Mouse (Mus musculus) midbrain, embryonic 15.5 days (tissue): ENCODE results near the gene Tmem140. TPM values are rescaled to one million over a fixed set of nuclear protein-coding genes. Genes with fewer than 3 reads are reported as not detected.
A peak's percentile ranks its signal among the peaks of the same experiment; 100 is the strongest.

ENCODE experiments used
- ATAC-seq: fragments of 200-750 bp; cut with Nextera tagmentation; replicated peaks from 2 replicates; pipeline ENCODE4 v1.8.0; 2017; ENCODE audit warnings: moderate TSS enrichment
- H3K27ac ChIP-seq: fragments of 300-500 bp; sonication (generic); 2 replicates; pipeline ENCODE4 v1.5.1; 2015; ENCODE audit warnings: mild to moderate bottlenecking, inconsistent platforms
- H3K27me3 ChIP-seq: fragments of 300-500 bp; sonication (generic); replicated peaks from 2 replicates; pipeline ENCODE4 v1.6.1; 2015; ENCODE audit warnings: inconsistent platforms
- H3K36me3 ChIP-seq: fragments of 300-500 bp; sonication (generic); replicated peaks from 2 replicates; pipeline ENCODE4 v1.6.1; 2015; ENCODE audit warnings: inconsistent platforms
- H3K4me1 ChIP-seq: fragments of 300-500 bp; sonication (generic); 2 replicates; pipeline ENCODE4 v1.6.1; 2015; ENCODE audit warnings: inconsistent platforms
- H3K4me2 ChIP-seq: fragments of 300-500 bp; sonication (generic); 2 replicates; pipeline ENCODE4 v1.6.1; 2015; ENCODE audit warnings: inconsistent platforms, mild to moderate bottlenecking, moderate library complexity
- H3K4me3 ChIP-seq: fragments of 300-500 bp; sonication (generic); 2 replicates; pipeline ENCODE4 v1.5.1; 2015; ENCODE audit warnings: mild to moderate bottlenecking, inconsistent platforms
- H3K9ac ChIP-seq: fragments of 300-500 bp; sonication (generic); 2 replicates; pipeline ENCODE4 v1.6.1; 2015; ENCODE audit warnings: mild to moderate bottlenecking, inconsistent platforms
- H3K9me3 ChIP-seq: fragments of 300-500 bp; sonication (generic); 2 replicates; pipeline ENCODE4 v1.6.1; 2016; ENCODE audit warnings: inconsistent platforms
- WGBS: fragments of 180-500 bp; shearing (Covaris S2); methylation state at CpG from one replicate; pipeline ENCODE4 v1.1.7; 2015; ENCODE audit warnings: mixed read lengths; 5-methylcytosine and 5-hydroxymethylcytosine counted together
- polyA plus RNA-seq: library from polyadenylated mRNA; unstranded; fragments of >200 nt; fragmentation: Nextera tagmentation; extraction: Ambion mirVana; gene quantifications from 2 replicates; pipeline ENCODE4 v1.2.1, GENCODE M21; 2015

Gene Tmem140
- polyA plus RNA-seq, 1 experiment from 2014 or later, result 1.5 TPM

GRCm38 (mm10) chr6:34868507-34869217, 5.7 kb downstream of the Tmem140 start:
- Histone ChIP-seq H3K27ac (no peak overlapping the region), H3K9me3 (no peaks in the 10 kb centered on the region)
- 86% methylated on average over 20 of the region's 20 CpGs for WGBS

DNA sequence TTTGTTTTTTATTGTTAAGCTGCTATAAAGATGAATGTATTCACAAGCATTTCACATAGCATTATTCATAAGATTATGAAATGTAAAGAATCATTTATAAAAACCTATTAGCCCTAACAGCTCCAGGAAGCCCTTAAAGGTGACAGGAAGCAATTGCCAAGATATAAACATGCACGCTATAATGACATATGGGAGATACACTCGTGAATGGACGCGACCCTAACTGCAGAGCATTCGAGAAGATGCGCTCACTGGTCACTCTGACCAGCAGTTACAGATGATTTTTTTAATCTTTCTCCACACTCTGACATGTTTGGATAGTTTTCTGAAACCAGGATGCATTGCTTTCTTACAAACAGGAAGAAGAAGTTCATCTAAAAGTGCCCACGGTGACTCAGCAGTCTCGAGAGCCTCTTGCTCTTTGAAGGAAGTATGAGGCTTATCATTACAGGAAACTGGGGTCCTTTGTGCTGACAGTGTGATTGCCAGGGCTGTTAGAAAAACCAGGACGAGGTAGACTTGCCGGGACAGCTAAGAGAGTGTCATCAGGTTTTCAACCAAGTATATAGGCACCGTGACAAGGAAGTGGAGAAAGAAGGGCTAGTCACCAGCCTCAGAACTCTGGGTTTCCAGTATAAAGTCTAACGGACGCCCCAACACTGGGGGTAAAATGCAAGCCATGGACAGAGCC, 6.4 kb downstream of the Tmem140 start:
- H3K4me2 ChIP-seq, result no peak overlapping the region

More at GRCm38 (mm10) chr6:34868507-34869217, 5.7 kb downstream of the Tmem140 start:
- H3K36me3 ChIP-seq, result no peaks in the 10 kb centered on the region
- H3K27me3 ChIP-seq, result no peaks in the 10 kb centered on the region
- no peaks in the 10 kb centered on the region for H3K4me1 ChIP-seq
- H3K9ac ChIP-seq, result no peak overlapping the region
- no peak overlapping the region for H3K4me2 ChIP-seq
- no peak for ATAC-seq
- H3K4me3 ChIP-seq, result no peak overlapping the region

GRCm38 (mm10) chr6:34870136-34870535, 7.2 kb downstream of the Tmem140 start:
- no peak overlapping the region for H3K27ac ChIP-seq
- 83% methylated on average over 5 of the region's 5 CpGs for WGBS
- no peaks in the 10 kb centered on the region for H3K9me3 ChIP-seq
- ATAC-seq, result no peak
- no peaks in the 10 kb centered on the region for H3K4me1 ChIP-seq
- H3K4me3 ChIP-seq, result no peak overlapping the region
- H3K9ac ChIP-seq, result no peak overlapping the region
- no peaks in the 10 kb centered on the region for H3K27me3 ChIP-seq
- no peaks in the 10 kb centered on the region for H3K36me3 ChIP-seq
- no peak overlapping the region for H3K4me2 ChIP-seq

More for the DNA sequence above, 6.4 kb downstream of the Tmem140 start:
- Histone ChIP-seq H3K27me3 (no peaks in the 10 kb centered on the region), H3K9ac (no peak overlapping the region), H3K36me3 (no peaks in the 10 kb centered on the region), H3K27ac (no peak overlapping the region), H3K4me1 (no peaks in the 10 kb centered on the region), H3K4me3 (no peak overlapping the region), H3K9me3 (no peaks in the 10 kb centered on the region)
- WGBS, result 85% methylated on average over 13 of the region's 13 CpGs
- ATAC-seq, result no peak

DNA sequence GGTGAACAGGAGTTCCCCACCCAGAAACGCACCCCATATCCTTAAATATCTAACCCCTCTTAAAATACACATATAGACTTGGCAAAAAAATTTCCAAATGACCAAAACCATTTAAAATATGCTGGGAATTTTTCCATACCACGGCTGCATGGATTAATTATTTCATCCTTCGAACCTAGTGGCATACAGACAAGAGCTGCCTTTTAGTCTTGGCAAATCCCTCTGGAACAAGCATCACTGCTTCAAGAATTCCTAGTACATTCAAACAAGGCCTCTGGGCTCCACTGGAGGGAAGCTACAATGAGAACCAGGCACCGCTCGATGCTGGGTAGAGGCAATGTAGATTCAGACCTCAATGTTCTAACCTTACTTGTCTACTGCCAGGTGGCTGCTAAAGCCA, 7.8 kb downstream of the Tmem140 start:
- H3K27me3 ChIP-seq, result no peaks in the 10 kb centered on the region
- H3K4me2 ChIP-seq, result no peak overlapping the region
- H3K9me3 ChIP-seq, result no peaks in the 10 kb centered on the region
- no peak overlapping the region for H3K4me3 ChIP-seq
- no peaks in the 10 kb centered on the region for H3K4me1 ChIP-seq
- H3K36me3 ChIP-seq, result no peaks in the 10 kb centered on the region
- 84% methylated on average over 5 of the region's 5 CpGs for WGBS
- ATAC-seq, result no peak
- H3K27ac ChIP-seq, result no peak overlapping the region
- no peak overlapping the region for H3K9ac ChIP-seq

DNA sequence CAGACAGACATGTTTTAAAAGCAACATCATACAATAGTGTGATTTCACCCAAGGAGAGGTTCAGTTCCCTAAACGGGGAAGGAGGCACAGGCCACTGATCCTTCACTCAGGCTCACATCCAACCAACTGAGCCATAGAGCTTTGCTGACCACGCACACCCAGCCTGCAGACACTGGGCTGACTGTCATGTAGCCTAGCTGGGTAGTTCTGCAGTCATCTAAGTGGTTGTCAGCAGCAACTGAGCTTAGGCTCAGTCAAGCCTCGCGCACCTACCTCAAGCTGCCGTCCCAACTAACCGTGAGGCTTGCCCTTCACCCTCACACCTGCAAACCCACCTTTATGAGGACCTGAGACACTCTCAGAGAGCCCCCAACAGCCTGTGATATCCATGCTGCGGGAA, 9.0 kb downstream of the Tmem140 start:
- Histone ChIP-seq H3K9ac (no peak overlapping the region), H3K4me2 (no peak overlapping the region), H3K4me3 (no peak overlapping the region), H3K4me1 (peaks cover 10% of the 10 kb centered on the region), H3K36me3 (no peaks in the 10 kb centered on the region), H3K27ac (no peak overlapping the region), H3K27me3 (no peaks in the 10 kb centered on the region), H3K9me3 (no peaks in the 10 kb centered on the region)
- 94% methylated on average over 7 of the region's 7 CpGs for WGBS
- no peak for ATAC-seq

GRCm38 (mm10) chr6:34872871-34873270, 9.9 kb downstream of the Tmem140 start:
- H3K9me3 ChIP-seq, result no peaks in the 10 kb centered on the region
- H3K27me3 ChIP-seq, result no peaks in the 10 kb centered on the region
- no peak overlapping the region for H3K27ac ChIP-seq
- peaks cover 14% of the 10 kb centered on the region for H3K4me1 ChIP-seq
- H3K36me3 ChIP-seq, result no peaks in the 10 kb centered on the region
- no peak overlapping the region for H3K9ac ChIP-seq
- no peak overlapping the region for H3K4me3 ChIP-seq
- ATAC-seq, result no peak
- WGBS, result 87% methylated on average over 10 of the region's 10 CpGs
- no peak overlapping the region for H3K4me2 ChIP-seq

- 72% methylated on average over 21 of the region's 21 CpGs for WGBS
- H3K4me1 ChIP-seq, result peaks cover 18% of the 10 kb centered on the region
- H3K9me3 ChIP-seq, result no peaks in the 10 kb centered on the region
- H3K4me2 ChIP-seq, result no peak overlapping the region
- H3K36me3 ChIP-seq, result no peaks in the 10 kb centered on the region
- no peak overlapping the region for H3K27ac ChIP-seq
- H3K4me3 ChIP-seq, result no peak overlapping the region
- H3K9ac ChIP-seq, result no peak overlapping the region
- no peak for ATAC-seq
- H3K27me3 ChIP-seq, result no peaks in the 10 kb centered on the region
These were observed 11.4 kb downstream of the Tmem140 start for GRCm38 (mm10) chr6:34874101-34874921.

GRCm38 (mm10) chr6:34875268-34875761, 12.4 kb downstream of the Tmem140 start:
- no peak for ATAC-seq
- whole genome bisulfite sequencing, result 90% methylated on average over 15 of the region's 15 CpGs
- Histone ChIP-seq H3K4me3 (no peak overlapping the region), H3K36me3 (0 out of 2 replicates have a peak, but pooled peaks cover under 1% of the 10 kb centered on the region), H3K27me3 (no peaks in the 10 kb centered on the region), H3K4me1 (peaks cover 18% of the 10 kb centered on the region), H3K4me2 (no peak overlapping the region), H3K9ac (no peak overlapping the region), H3K27ac (no peak overlapping the region), H3K9me3 (no peaks in the 10 kb centered on the region)

DNA sequence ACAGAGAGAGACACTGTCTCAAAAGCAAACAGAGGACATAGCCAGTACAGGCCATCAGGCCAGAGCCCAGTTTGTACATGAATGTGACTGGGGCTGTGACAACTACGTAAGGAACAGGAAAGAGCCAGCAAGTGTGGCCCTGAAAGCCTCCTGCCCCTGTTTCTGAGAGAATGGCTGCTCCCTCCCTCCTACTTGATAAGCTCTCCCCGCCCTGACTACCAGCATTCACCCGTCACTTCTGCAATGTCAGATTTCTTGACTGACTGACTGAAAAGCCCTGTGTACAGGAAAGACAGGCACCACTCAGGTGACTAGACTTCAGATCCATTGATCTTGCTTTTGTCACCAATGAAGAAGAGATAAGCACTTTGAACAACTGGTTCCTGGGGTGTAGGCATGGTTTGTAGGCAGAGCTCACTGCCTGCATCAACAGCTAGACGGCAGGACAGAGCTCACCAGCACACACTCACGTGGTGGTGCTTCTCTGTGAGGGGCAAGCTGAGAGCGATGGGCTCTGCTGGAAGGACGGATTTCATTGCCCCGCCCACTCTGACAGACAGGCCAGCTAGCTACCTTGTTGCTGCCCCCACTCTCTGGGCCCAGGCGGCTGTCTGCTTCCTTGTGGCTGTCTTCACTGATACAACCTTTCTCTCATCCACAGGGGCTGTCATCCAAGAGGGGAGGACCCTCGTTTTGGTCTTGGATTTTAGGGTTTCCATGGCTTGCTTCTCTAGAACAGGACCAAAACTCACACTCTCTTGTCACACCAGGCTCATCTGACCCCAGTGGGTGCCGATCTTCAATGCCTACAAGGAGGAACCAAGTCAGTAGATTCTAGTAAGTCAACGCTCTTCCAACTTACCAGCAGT, 13.3 kb downstream of the Tmem140 start:
- no peak overlapping the region for H3K9ac ChIP-seq
- no peak overlapping the region for H3K27ac ChIP-seq
- peak overlapping the region; percentile 53; the same call in 1 of the 2 replicates for H3K4me2 ChIP-seq
- no peak overlapping the region for H3K4me3 ChIP-seq
- ATAC-seq, result no peak
- no peaks in the 10 kb centered on the region for H3K9me3 ChIP-seq
- 64% methylated on average over 12 of the region's 12 CpGs for WGBS
- 0 out of 2 replicates have a peak, but pooled peaks cover 4% of the 10 kb centered on the region for H3K36me3 ChIP-seq
- H3K27me3 ChIP-seq, result no peaks in the 10 kb centered on the region
- peaks cover 18% of the 10 kb centered on the region for H3K4me1 ChIP-seq

DNA sequence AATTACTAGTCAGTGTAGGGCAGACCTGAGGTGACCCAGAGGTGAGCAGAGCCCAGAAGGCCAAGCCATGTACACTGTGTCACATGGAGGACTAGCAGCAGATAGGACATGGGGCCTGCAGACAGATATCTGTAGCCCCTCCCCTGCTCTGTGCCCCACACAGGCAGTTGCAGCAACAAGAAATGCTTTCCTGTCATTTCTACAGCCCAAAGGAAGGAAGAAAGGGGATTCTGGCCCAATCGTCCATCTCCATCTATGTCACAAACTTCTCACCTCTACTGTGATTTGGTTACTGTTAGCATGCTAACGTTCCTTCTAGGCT, 13.8 kb downstream of the Tmem140 start:
- no peak for ATAC-seq
- Histone ChIP-seq H3K4me3 (peak overlapping the region; percentile 79), H3K27ac (no peak overlapping the region), H3K4me2 (peak overlapping the region; percentile 53), H3K27me3 (no peaks in the 10 kb centered on the region), H3K4me1 (peaks cover 18% of the 10 kb centered on the region), H3K9me3 (no peaks in the 10 kb centered on the region), H3K9ac (0 out of 2 replicates have a peak overlapping the region, but pooled peaks have one; percentile 93), H3K36me3 (0 out of 2 replicates have a peak, but pooled peaks cover 4% of the 10 kb centered on the region)
- 61% methylated on average over 2 of the region's 2 CpGs for WGBS

DNA sequence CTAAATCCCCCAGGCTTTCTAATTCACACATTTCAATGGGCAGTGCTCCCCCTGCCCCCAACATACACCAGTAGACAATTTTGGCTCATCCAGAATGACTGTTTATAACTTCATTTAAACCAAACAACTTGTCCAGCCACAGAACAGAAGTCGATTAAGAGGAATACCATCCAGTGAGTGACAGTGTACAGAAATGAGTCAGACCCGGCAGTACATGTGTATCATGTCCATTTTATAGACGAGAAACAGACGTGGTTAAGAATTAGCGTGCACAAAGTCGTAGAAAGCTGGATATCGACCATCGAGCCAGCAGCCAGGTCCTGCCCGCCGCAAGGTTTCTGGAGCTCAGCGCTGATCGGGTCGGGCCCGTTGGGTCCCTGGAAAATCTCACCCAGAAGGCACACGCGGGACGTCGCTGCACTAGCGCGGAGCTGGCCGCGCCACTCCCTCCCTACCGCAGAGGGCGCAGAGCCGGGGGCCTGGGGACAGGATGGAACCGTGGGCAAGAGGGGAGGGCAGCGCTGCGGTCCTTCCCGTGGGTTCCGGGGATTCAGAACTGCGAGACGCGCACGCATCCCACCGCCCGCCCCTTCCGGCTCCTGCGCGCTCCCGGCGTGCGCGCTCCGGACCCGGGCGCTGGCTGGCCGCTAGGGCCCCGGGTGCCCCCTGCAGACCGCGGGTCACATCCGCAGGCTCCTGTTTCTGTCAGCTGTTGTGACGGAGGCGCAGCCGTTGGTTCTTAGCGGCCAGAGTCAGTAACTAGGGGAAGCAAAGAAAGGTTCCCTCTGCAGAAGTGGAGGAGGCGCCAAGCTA, 14.8 kb downstream of the Tmem140 start, which contains the start of gene Cyren:
Gene Cyren (minus strand): TSS at position 552 of the 813 bp plus-strand sequence.
- Histone ChIP-seq H3K27me3 (no peaks in the 10 kb centered on the region), H3K4me2 (peak within 1 kb of the TSS; percentile 53), H3K36me3 (0 out of 2 replicates have a peak, but pooled peaks cover 4% of the 10 kb centered on the region), H3K4me3 (peak within 1 kb of the TSS; percentile 79), H3K27ac (peak within 1 kb of the TSS; percentile 93), H3K9ac (peak within 1 kb of the TSS; percentile 93), H3K4me1 (peaks cover 18% of the 10 kb centered on the region), H3K9me3 (no peaks in the 10 kb centered on the region)
- peak; percentile 95 for ATAC-seq
- WGBS, result under 1% methylated on average over 54 of the region's 56 CpGs
